Mouse (Mus musculus): ENCODE measurements at regions not wholly inside any gene's neighbourhood (a gene's known extent, or its start where the extent isn't known, plus 50 kb on each side); places are given as distances from the start of the nearest gene placed in this dataset.

GRCm38 (mm10) chr3:117994110-117994509 lies 125.4 kb upstream of the Snx7 start:
- DNase-seq (ENCODE audit: low spot score) (no peak), ATAC-seq (replicated peaks; ENCODE audit: low FRiP score) (no peak)
- Histone ChIP-seq H3K4me1 (replicated peaks; ENCODE audit: control insufficient read depth, insufficient read depth, low read length) (no peaks in the 10 kb centered on the region), H3K36me3 (ENCODE audit: control insufficient read depth, insufficient read depth, low read length) (no peaks in the 10 kb centered on the region), H3K4me2 (no peak overlapping the region), H3K9ac (ENCODE audit: low read depth, low read length) (no peak overlapping the region), H3K4me3 (ENCODE audit: low read depth, low read length) (no peak overlapping the region), H3K27me3 (replicated peaks; ENCODE audit: control insufficient read depth, insufficient read depth, low read length) (no peaks in the 10 kb centered on the region), H3K27ac (ENCODE audit: low read depth, low read length) (no peak overlapping the region), H3K9me3 (ENCODE audit: control insufficient read depth, low read length) (no peaks in the 10 kb centered on the region)
- whole genome bisulfite sequencing = 79% methylated on average over 3 of the region's 3 CpGs

- Histone ChIP-seq H3K36me3 (ENCODE audit: control insufficient read depth, insufficient read depth, low read length) (no peaks in the 10 kb centered on the region), H3K4me3 (ENCODE audit: low read depth, low read length) (no peak overlapping the region), H3K27me3 (replicated peaks; ENCODE audit: control insufficient read depth, insufficient read depth, low read length) (no peaks in the 10 kb centered on the region), H3K9ac (ENCODE audit: low read depth, low read length) (no peak overlapping the region), H3K4me1 (replicated peaks; ENCODE audit: control insufficient read depth, insufficient read depth, low read length) (no peaks in the 10 kb centered on the region), H3K9me3 (ENCODE audit: control insufficient read depth, low read length) (no peaks in the 10 kb centered on the region), H3K27ac (ENCODE audit: low read depth, low read length) (no peak overlapping the region), H3K4me2 (no peak overlapping the region)
- DNase-seq (ENCODE audit: low spot score) = no peak
- no peak for ATAC-seq (replicated peaks; ENCODE audit: low FRiP score)
- 84% methylated on average over 2 of the region's 2 CpGs for WGBS
Measured at GRCm38 (mm10) chr3:117990561-117990960, 121.8 kb upstream of the Snx7 start.

GRCm38 (mm10) chr3:117988443-117988842 lies 119.7 kb upstream of the Snx7 start:
- Histone ChIP-seq H3K27ac (ENCODE audit: low read depth, low read length) (no peak overlapping the region), H3K4me1 (replicated peaks; ENCODE audit: control insufficient read depth, insufficient read depth, low read length) (no peaks in the 10 kb centered on the region), H3K4me3 (ENCODE audit: low read depth, low read length) (no peak overlapping the region), H3K9me3 (ENCODE audit: control insufficient read depth, low read length) (no peaks in the 10 kb centered on the region), H3K4me2 (no peak overlapping the region), H3K9ac (ENCODE audit: low read depth, low read length) (no peak overlapping the region), H3K27me3 (replicated peaks; ENCODE audit: control insufficient read depth, insufficient read depth, low read length) (no peaks in the 10 kb centered on the region), H3K36me3 (ENCODE audit: control insufficient read depth, insufficient read depth, low read length) (no peaks in the 10 kb centered on the region)
- WGBS = 42% methylated on average over 5 of the region's 5 CpGs
- DNase-seq (ENCODE audit: low spot score) = no peak
- no peak for ATAC-seq (replicated peaks; ENCODE audit: low FRiP score)

GRCm38 (mm10) chr3:117975638-117976037 lies 106.9 kb upstream of the Snx7 start:
- Histone ChIP-seq H3K27ac (ENCODE audit: low read depth, low read length) (no peak overlapping the region), H3K36me3 (ENCODE audit: control insufficient read depth, insufficient read depth, low read length) (no peaks in the 10 kb centered on the region), H3K9me3 (ENCODE audit: control insufficient read depth, low read length) (no peaks in the 10 kb centered on the region), H3K4me1 (replicated peaks; ENCODE audit: control insufficient read depth, insufficient read depth, low read length) (no peaks in the 10 kb centered on the region), H3K4me3 (ENCODE audit: low read depth, low read length) (no peak overlapping the region), H3K27me3 (replicated peaks; ENCODE audit: control insufficient read depth, insufficient read depth, low read length) (no peaks in the 10 kb centered on the region), H3K4me2 (no peak overlapping the region), H3K9ac (ENCODE audit: low read depth, low read length) (no peak overlapping the region)
- ATAC-seq (replicated peaks; ENCODE audit: low FRiP score) (no peak), DNase-seq (ENCODE audit: low spot score) (no peak)
- WGBS = 55% methylated on average over 1 of the region's 1 CpGs

GRCm38 (mm10) chr3:117968805-117969204 lies 100.1 kb upstream of the Snx7 start:
- Histone ChIP-seq H3K36me3 (ENCODE audit: control insufficient read depth, insufficient read depth, low read length) (no peaks in the 10 kb centered on the region), H3K27ac (ENCODE audit: low read depth, low read length) (no peak overlapping the region), H3K4me3 (ENCODE audit: low read depth, low read length) (no peak overlapping the region), H3K27me3 (replicated peaks; ENCODE audit: control insufficient read depth, insufficient read depth, low read length) (no peaks in the 10 kb centered on the region), H3K9me3 (ENCODE audit: control insufficient read depth, low read length) (no peaks in the 10 kb centered on the region), H3K9ac (ENCODE audit: low read depth, low read length) (no peak overlapping the region), H3K4me1 (replicated peaks; ENCODE audit: control insufficient read depth, insufficient read depth, low read length) (no peaks in the 10 kb centered on the region), H3K4me2 (no peak overlapping the region)
- no peak for DNase-seq (ENCODE audit: low spot score)
- ATAC-seq (replicated peaks; ENCODE audit: low FRiP score) = no peak
- 78% methylated on average over 5 of the region's 5 CpGs for WGBS

GRCm38 (mm10) chr3:117938426-117938825 lies 69.7 kb upstream of the Snx7 start:
- Histone ChIP-seq H3K9ac (ENCODE audit: low read depth, low read length) (no peak overlapping the region), H3K9me3 (ENCODE audit: control insufficient read depth, low read length) (no peaks in the 10 kb centered on the region), H3K27ac (ENCODE audit: low read depth, low read length) (no peak overlapping the region)

GRCm38 (mm10) chr3:117927527-117927926 lies 58.8 kb upstream of the Snx7 start:
- DNase-seq (ENCODE audit: low spot score) = no peak
- no peaks in the 10 kb centered on the region for H3K27me3 ChIP-seq (replicated peaks; ENCODE audit: control insufficient read depth, insufficient read depth, low read length)
- no peak overlapping the region for H3K27ac ChIP-seq (ENCODE audit: low read depth, low read length)
- H3K9ac ChIP-seq (ENCODE audit: low read depth, low read length) = no peak overlapping the region
- no peaks in the 10 kb centered on the region for H3K4me1 ChIP-seq (replicated peaks; ENCODE audit: control insufficient read depth, insufficient read depth, low read length)
- no peak for ATAC-seq (replicated peaks; ENCODE audit: low FRiP score)
- H3K4me2 ChIP-seq = no peak overlapping the region
- H3K4me3 ChIP-seq (ENCODE audit: low read depth, low read length) = no peak overlapping the region
- WGBS = 93% methylated on average over 1 of the region's 1 CpGs
- H3K9me3 ChIP-seq (ENCODE audit: control insufficient read depth, low read length) = no peaks in the 10 kb centered on the region
- no peaks in the 10 kb centered on the region for H3K36me3 ChIP-seq (ENCODE audit: control insufficient read depth, insufficient read depth, low read length)

More at GRCm38 (mm10) chr3:117938426-117938825, 69.7 kb upstream of the Snx7 start:
- Histone ChIP-seq H3K27me3 (replicated peaks; ENCODE audit: control insufficient read depth, insufficient read depth, low read length) (no peaks in the 10 kb centered on the region), H3K4me3 (ENCODE audit: low read depth, low read length) (no peak overlapping the region), H3K4me1 (replicated peaks; ENCODE audit: control insufficient read depth, insufficient read depth, low read length) (no peaks in the 10 kb centered on the region), H3K36me3 (ENCODE audit: control insufficient read depth, insufficient read depth, low read length) (no peaks in the 10 kb centered on the region), H3K4me2 (no peak overlapping the region)
- ATAC-seq (replicated peaks; ENCODE audit: low FRiP score) = no peak
- DNase-seq (ENCODE audit: low spot score) = no peak

Measured in liver, embryonic 11.5 days (tissue).